Mouse (Mus musculus): Measurements from ENCODE around the gene Agr2.

- no peak for TF ChIP-seq CTCF (IDR thresholded peaks at IDR 0.05; ENCODE audit: borderline replicate concordance, insufficient read depth, low read depth, low read length)
- no peak for TF ChIP-seq POLR2A (IDR thresholded peaks at IDR 0.05; ENCODE audit: borderline replicate concordance, insufficient read depth, low read length)
These were observed 37.0 kb downstream of the Agr2 start for GRCm38 (mm10) chr12:36029687-36030086.

Measured in cerebellum, adult 2 months (tissue).